ENCODE assay signal across 8 mouse cellular contexts in the genomic region with DNA sequence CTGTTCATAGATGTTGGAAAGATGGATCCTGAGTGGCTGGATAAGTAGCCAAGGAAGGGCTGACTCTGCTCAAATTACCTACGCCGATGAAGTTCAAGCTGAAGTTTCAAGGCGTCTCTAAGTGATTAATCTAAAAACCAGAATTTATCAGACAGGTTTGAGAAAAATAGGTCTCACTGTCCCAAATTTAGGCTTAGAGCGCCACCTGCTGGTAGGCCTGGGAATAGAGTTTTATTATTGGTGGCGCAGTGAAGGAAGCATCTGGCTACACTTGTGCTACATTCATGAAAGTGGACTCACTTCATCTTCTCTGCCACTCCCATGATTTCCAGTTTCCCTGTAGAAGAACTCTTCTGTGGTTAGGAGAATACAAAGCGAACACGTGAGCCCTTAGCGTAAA.
DNase-seq lines count a peak whose midpoint lies in the region; ATAC-seq lines count a peak whose summit lies in the region.

No protein-coding gene starts in this region.

- no peak for ATAC-seq in midbrain, embryonic 14.5 days (ENCODE audit: low FRiP score, low TSS enrichment)
- no peak for ATAC-seq in midbrain, embryonic 13.5 days
- peak; percentile 21; the same call in 1 of the 2 replicates for ATAC-seq in cerebellum, adult (ENCODE audit: insufficient number of reproducible peaks, low FRiP score, low TSS enrichment)
- ATAC-seq in liver, embryonic 11.5 days (replicated peaks; ENCODE audit: low FRiP score) = no peak

- H3K36me3 ChIP-seq in midbrain, embryonic 14.5 days (ENCODE audit: control insufficient read depth, insufficient read depth, low read length) = no peaks in the 10 kb centered on the region
- peaks cover 6% of the 10 kb centered on the region; the same call in 1 of the 2 replicates for H3K36me3 ChIP-seq in midbrain, embryonic 13.5 days
- no peaks in the 10 kb centered on the region for H3K36me3 ChIP-seq in liver, embryonic 11.5 days (ENCODE audit: control insufficient read depth, insufficient read depth, low read length)

- no peak overlapping the region for H3K4me3 ChIP-seq in midbrain, embryonic 14.5 days (replicated peaks; ENCODE audit: low read depth, low read length)
- H3K4me3 ChIP-seq in midbrain, embryonic 13.5 days (replicated peaks) = no peak overlapping the region
- no peak overlapping the region for H3K4me3 ChIP-seq in liver, embryonic 11.5 days (ENCODE audit: low read depth, low read length)

- DNase-seq in midbrain, embryonic 14.5 days = peak; percentile 92
- DNase-seq in forelimb bud, embryonic 11.5 days (ENCODE audit: low read depth, low spot score) = peak; percentile 87
- DNase-seq in kidney, adult 9 months = peak; percentile 73
- DNase-seq in liver, embryonic 11.5 days (ENCODE audit: low spot score) = peak; percentile 51
- peak; percentile 89 to 92 for DNase-seq in right cerebral cortex, adult 2 months (ENCODE audit: low spot score in 2 of 2)
- peak; percentile 61 for DNase-seq in yolk sac, embryonic 10.5 days (ENCODE audit: low spot score)

- no peak overlapping the region for H3K9ac ChIP-seq in midbrain, embryonic 14.5 days (replicated peaks; ENCODE audit: low read length)
- no peak overlapping the region for H3K9ac ChIP-seq in midbrain, embryonic 13.5 days (replicated peaks)
- H3K9ac ChIP-seq in liver, embryonic 11.5 days (ENCODE audit: low read depth, low read length) = no peak overlapping the region

- H3K4me2 ChIP-seq in midbrain, embryonic 14.5 days (ENCODE audit: low read length) = no peak overlapping the region
- no peak overlapping the region for H3K4me2 ChIP-seq in midbrain, embryonic 13.5 days (replicated peaks)
- H3K4me2 ChIP-seq in liver, embryonic 11.5 days = no peak overlapping the region

- 12% methylated on average over 8 of the region's 8 CpGs for WGBS in midbrain, embryonic 14.5 days
- 16% methylated on average over 8 of the region's 8 CpGs for WGBS in midbrain, embryonic 13.5 days
- 12% methylated on average over 8 of the region's 8 CpGs for WGBS in liver, embryonic 11.5 days

- H3K27me3 ChIP-seq in midbrain, embryonic 14.5 days (ENCODE audit: control insufficient read depth, insufficient read depth, low read length) = no peaks in the 10 kb centered on the region
- H3K27me3 ChIP-seq in midbrain, embryonic 13.5 days = no peaks in the 10 kb centered on the region
- H3K27me3 ChIP-seq in liver, embryonic 11.5 days (replicated peaks; ENCODE audit: control insufficient read depth, insufficient read depth, low read length) = 0 out of 2 replicates have a peak, but pooled peaks cover under 1% of the 10 kb centered on the region

- H3K9me3 ChIP-seq in midbrain, embryonic 14.5 days (ENCODE audit: control insufficient read depth, low read length) = no peaks in the 10 kb centered on the region
- H3K9me3 ChIP-seq in midbrain, embryonic 13.5 days = no peaks in the 10 kb centered on the region
- no peaks in the 10 kb centered on the region for H3K9me3 ChIP-seq in liver, embryonic 11.5 days (ENCODE audit: control insufficient read depth, low read length)

- H3K4me1 ChIP-seq in midbrain, embryonic 14.5 days (ENCODE audit: control insufficient read depth, insufficient read depth, low read length) = no peaks in the 10 kb centered on the region
- H3K4me1 ChIP-seq in midbrain, embryonic 13.5 days (replicated peaks) = peaks cover 8% of the 10 kb centered on the region; the same call in 1 of the 2 replicates
- no peaks in the 10 kb centered on the region for H3K4me1 ChIP-seq in liver, embryonic 11.5 days (replicated peaks; ENCODE audit: control insufficient read depth, insufficient read depth, low read length)

- H3K27ac ChIP-seq in midbrain, embryonic 14.5 days (replicated peaks; ENCODE audit: low read depth, low read length) = no peak overlapping the region
- H3K27ac ChIP-seq in midbrain, embryonic 13.5 days = no peak overlapping the region
- no peak overlapping the region for H3K27ac ChIP-seq in liver, embryonic 11.5 days (ENCODE audit: low read depth, low read length)
